Mouse (Mus musculus): ENCODE data around the gene Snx25. TPM values are rescaled to one million over a fixed set of nuclear protein-coding genes. Genes with fewer than 3 reads are reported as not detected.
"Not testable (repeated sequence)": the region's sequence is repeated elsewhere in the genome, so short reads cannot be mapped to it uniquely, and the experiment has no call there.

The Snx25 gene
- polyA plus RNA-seq, 1 experiment, result 14.3 TPM

- Histone ChIP-seq H3K27ac (replicated peaks; ENCODE audit: low read depth, low read length) (no peak overlapping the region), H3K4me3 (ENCODE audit: insufficient read depth, low read depth, low read length) (no peak overlapping the region), H3K4me1 (ENCODE audit: control insufficient read depth, insufficient read depth, insufficient read length, low read length) (peaks cover 17% of the 10 kb centered on the region; the same call in 1 of the 2 replicates)
Measured at GRCm38 (mm10) chr8:46143924-46144323, 8.0 kb downstream of the Snx25 start.

GRCm38 (mm10) chr8:46143470-46143869 lies 8.5 kb downstream of the Snx25 start:
- H3K4me3 ChIP-seq (ENCODE audit: insufficient read depth, low read depth, low read length), result no peak overlapping the region
- peaks cover 15% of the 10 kb centered on the region; the same call in 1 of the 2 replicates for H3K4me1 ChIP-seq (ENCODE audit: control insufficient read depth, insufficient read depth, insufficient read length, low read length)
- no peak overlapping the region for H3K27ac ChIP-seq (replicated peaks; ENCODE audit: low read depth, low read length)

DNA sequence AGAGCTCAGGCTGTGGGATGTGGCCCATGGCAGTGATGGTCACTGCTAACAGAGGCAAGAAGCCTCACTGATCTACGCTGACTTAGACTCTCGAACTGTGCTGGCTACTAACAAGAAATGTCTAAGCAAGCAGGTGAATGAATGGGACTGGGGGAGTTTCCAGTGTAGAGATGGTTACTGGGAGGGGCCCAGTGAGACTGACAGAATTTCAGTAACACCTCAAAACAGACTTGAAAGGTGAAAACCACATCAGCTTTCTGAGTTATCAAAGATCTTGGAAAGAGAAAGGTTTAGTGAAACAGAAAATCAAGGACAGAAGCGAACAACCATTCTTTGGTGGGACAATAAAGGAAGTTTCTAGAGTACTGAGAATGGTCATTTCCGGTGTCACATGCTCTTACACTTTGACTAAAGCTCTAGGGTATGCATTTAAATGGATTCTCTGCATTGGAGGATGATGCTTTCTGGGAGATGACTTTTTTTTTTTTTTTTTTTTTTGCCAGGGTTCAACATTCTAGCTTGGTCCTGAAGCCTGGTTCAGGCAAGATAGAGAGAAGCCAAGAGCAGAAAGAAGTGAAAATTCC lies 9.4 kb downstream of the Snx25 start:
- Histone ChIP-seq H3K4me3 (ENCODE audit: insufficient read depth, low read depth, low read length) (no peak overlapping the region), H3K4me1 (ENCODE audit: control insufficient read depth, insufficient read depth, insufficient read length, low read length) (peaks cover 17% of the 10 kb centered on the region; the same call in 1 of the 2 replicates), H3K27ac (replicated peaks; ENCODE audit: low read depth, low read length) (no peak overlapping the region)

GRCm38 (mm10) chr8:46141688-46142087 lies 10.3 kb downstream of the Snx25 start:
- no peak overlapping the region for H3K4me3 ChIP-seq (ENCODE audit: insufficient read depth, low read depth, low read length)
- H3K4me1 ChIP-seq (ENCODE audit: control insufficient read depth, insufficient read depth, insufficient read length, low read length), result peaks cover 17% of the 10 kb centered on the region; the same call in 1 of the 2 replicates
- H3K27ac ChIP-seq (replicated peaks; ENCODE audit: low read depth, low read length), result no peak overlapping the region

GRCm38 (mm10) chr8:46140376-46141120 lies 11.4 kb downstream of the Snx25 start:
- Histone ChIP-seq H3K4me3 (ENCODE audit: insufficient read depth, low read depth, low read length) (no peak overlapping the region), H3K4me1 (ENCODE audit: control insufficient read depth, insufficient read depth, insufficient read length, low read length) (peaks cover 14% of the 10 kb centered on the region; the same call in 1 of the 2 replicates), H3K27ac (replicated peaks; ENCODE audit: low read depth, low read length) (no peak overlapping the region)

DNA sequence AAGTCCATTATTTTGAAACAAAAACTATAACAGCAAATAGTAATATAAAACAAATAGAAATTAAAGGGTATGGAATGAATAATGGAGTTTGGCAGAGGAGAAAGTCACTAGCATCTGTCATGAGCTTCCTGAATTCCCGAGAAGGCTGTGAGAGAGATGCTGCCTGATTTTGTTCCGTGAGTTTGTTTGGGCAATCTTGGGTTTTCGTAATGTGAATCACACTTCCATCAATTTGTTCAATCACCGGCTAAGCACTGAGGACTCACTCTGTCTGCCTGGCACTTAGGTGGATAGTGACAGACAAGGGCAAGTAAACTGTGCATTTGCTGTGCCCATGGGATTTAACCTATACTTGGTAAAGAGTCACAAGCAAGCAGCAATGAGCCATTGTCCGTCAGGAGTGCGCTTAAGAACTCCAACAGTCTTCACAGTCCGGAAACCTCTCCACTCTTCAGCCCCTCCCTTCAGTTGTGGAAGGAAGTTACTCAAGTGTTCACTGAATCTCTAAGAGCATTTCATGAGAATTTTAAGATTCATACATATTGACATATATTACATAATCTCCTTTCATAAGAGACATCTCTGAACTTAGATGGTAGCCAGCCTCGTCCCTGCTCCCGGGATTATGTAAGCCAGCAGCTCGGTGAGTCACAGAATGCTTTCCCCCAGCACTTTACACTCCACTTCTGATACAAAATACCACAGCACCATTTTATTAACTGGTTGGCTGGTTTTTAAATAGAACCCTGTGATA lies 13.9 kb downstream of the Snx25 start:
- Histone ChIP-seq H3K4me1 (ENCODE audit: control insufficient read depth, insufficient read depth, insufficient read length, low read length) (peaks cover 3% of the 10 kb centered on the region; the same call in 1 of the 2 replicates), H3K27ac (replicated peaks; ENCODE audit: low read depth, low read length) (no peak overlapping the region), H3K4me3 (ENCODE audit: insufficient read depth, low read depth, low read length) (no peak overlapping the region)

DNA sequence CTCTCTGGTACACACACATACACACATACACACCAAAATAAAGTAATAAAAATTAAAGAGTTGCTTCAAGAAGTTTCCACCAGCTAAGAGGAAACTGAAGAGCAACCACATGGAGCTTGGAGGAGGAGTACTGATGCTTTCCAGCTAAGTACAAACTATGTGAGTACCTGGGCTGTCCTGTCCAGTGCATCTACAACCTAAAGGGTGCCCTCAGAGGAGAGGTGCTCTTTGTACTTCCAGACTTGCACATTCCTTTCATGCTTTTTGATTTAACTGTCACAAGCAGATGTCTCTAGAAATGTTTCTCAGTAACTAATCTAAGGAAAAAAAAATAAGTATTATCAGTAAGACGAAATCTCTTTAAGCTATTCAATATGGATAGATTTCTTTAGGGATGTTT lies 14.6 kb downstream of the Snx25 start:
- H3K4me1 ChIP-seq (ENCODE audit: control insufficient read depth, insufficient read depth, insufficient read length, low read length), result peaks cover 2% of the 10 kb centered on the region; the same call in 1 of the 2 replicates
- no peak overlapping the region for H3K27ac ChIP-seq (replicated peaks; ENCODE audit: low read depth, low read length)
- no peak overlapping the region for H3K4me3 ChIP-seq (ENCODE audit: insufficient read depth, low read depth, low read length)

DNA sequence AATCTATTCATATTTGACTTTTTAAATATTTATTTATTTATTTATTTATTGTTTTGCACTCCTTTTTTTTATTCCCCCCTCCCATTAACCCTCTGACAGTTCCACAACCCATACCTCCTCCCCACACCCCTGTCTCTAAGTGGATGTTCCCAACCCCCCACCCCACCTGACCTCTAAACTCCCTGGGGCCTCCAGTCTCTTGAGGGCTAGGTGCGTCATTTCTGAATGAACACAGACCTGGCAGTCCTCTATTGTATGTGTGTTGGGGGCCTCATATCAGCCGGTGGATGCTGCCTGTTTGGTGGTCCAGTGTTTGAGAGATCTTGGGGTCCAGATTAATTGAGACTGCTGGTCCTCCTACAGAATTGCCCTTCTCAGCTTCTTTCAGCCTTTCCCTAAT lies 16.4 kb downstream of the Snx25 start:
- H3K4me1 ChIP-seq (ENCODE audit: control insufficient read depth, insufficient read depth, insufficient read length, low read length); H3K27ac ChIP-seq (replicated peaks; ENCODE audit: low read depth, low read length); H3K4me3 ChIP-seq (ENCODE audit: insufficient read depth, low read depth, low read length): not testable (repeated sequence)

DNA sequence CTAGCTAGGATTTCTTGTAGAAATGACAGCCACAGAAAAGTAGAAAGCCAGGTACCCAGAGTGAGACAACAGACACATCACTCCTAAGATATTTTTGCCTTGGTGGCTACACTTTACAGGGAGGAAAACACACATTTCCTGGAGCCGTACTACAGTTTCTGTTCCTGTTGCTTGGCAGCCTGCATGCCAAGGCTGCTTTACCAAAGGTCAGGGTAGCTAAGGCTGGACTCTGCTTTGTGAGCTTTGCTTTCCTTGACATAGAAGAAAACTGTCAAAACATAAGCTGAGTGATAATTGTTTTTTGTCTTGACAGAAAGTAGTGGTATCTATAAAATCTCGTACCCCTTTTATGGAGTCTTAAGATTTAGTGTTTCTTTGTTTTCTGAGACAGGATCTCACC lies 21.5 kb downstream of the Snx25 start:
- no peak overlapping the region for H3K4me3 ChIP-seq (ENCODE audit: insufficient read depth, low read depth, low read length)
- H3K27ac ChIP-seq (replicated peaks; ENCODE audit: low read depth, low read length), result no peak overlapping the region
- no peaks in the 10 kb centered on the region for H3K4me1 ChIP-seq (ENCODE audit: control insufficient read depth, insufficient read depth, insufficient read length, low read length)

DNA sequence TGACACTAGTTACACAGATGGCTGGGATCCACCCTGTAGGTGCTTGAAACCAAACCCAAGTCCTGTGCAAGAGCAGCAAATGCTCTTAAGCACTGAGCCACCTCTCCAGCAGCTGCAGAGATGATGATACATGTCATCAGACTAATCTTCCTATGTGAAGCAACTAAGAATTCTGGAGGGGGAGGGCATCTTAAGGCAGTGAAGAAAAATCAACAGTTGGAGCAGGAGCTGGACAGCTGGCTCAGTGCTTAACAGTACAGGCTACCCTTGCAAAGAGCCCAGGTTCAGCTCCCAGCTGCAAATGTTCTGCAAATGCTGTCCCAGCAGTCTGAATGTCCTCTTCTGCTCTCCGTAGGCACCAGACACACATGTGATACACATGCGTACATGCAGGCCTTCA lies 29.5 kb downstream of the Snx25 start:
- no peak overlapping the region for H3K27ac ChIP-seq (replicated peaks; ENCODE audit: low read depth, low read length)

DNA sequence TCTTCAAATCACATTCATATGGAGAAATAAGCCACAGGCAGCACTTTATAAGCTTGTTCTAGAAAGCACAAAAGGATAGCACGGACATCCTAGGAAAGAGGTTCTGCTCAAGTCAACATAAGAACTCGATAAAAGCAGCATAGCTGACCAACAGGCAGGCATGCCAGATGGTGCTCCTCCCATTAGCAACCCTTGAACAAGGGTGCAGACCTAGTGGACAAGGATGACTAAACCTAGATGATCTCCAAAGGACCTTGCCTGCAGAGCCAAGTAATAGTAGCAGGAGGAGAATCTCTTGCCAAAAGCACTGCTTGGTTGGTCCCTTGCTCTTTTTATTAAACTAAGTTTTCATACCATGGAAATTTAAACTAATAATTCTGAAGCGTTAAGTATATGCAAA lies 32.8 kb downstream of the Snx25 start:
- no peak overlapping the region for H3K27ac ChIP-seq (replicated peaks; ENCODE audit: low read depth, low read length)
- H3K4me3 ChIP-seq (ENCODE audit: insufficient read depth, low read depth, low read length), result no peak overlapping the region
- H3K4me1 ChIP-seq (ENCODE audit: control insufficient read depth, insufficient read depth, insufficient read length, low read length), result 0 out of 2 replicates have a peak, but pooled peaks cover 4% of the 10 kb centered on the region

More for the DNA sequence above, 29.5 kb downstream of the Snx25 start:
- Histone ChIP-seq H3K4me1 (ENCODE audit: control insufficient read depth, insufficient read depth, insufficient read length, low read length) (0 out of 2 replicates have a peak, but pooled peaks cover 4% of the 10 kb centered on the region), H3K4me3 (ENCODE audit: insufficient read depth, low read depth, low read length) (no peak overlapping the region)

- no peak overlapping the region for H3K27ac ChIP-seq (replicated peaks; ENCODE audit: low read depth, low read length)
- H3K4me1 ChIP-seq (ENCODE audit: control insufficient read depth, insufficient read depth, insufficient read length, low read length), result no peaks in the 10 kb centered on the region
Measured at GRCm38 (mm10) chr8:46117172-46117571, 34.8 kb downstream of the Snx25 start.

DNA sequence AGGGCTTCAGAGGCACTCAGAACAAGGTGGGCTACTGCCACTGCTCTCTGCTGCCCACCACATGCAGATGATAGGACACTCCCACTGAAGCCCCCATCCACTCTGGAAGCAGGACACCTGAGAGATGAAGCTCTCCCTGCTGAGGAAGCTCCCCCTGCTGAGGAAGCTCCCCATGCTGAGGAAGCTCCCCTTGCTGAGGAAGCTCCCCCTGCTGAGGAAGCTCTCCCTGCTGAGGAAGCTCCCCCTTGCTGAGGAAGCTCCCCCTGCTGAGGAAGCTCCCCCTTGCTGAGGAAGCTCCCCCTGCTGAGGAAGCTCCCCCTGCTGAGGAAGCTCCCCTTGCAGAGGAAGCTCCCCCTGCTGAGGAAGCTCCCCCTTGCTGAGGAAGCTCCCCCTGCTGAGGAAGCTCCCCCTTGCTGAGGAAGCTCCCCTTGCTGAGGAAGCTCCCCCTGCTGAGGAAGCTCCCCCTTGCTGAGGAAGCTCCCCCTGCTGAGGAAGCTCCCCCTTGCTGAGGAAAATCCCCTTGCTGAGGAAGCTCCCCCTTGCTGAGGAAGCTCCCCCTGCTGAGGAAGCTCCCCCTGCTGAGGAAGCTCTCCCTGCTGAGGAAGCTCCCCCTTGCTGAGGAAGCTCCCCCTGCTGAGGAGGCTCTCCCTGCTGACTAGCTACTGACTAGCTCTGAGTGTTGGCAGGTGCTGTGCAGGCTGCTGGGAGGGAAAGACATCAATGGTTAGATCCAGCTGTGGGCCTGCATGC lies 38.4 kb downstream of the Snx25 start:
- not testable (repeated sequence) for H3K4me3 ChIP-seq (ENCODE audit: insufficient read depth, low read depth, low read length); H3K27ac ChIP-seq (replicated peaks; ENCODE audit: low read depth, low read length); H3K4me1 ChIP-seq (ENCODE audit: control insufficient read depth, insufficient read depth, insufficient read length, low read length)

More at GRCm38 (mm10) chr8:46117172-46117571, 34.8 kb downstream of the Snx25 start:
- H3K4me3 ChIP-seq (ENCODE audit: insufficient read depth, low read depth, low read length), result no peak overlapping the region

GRCm38 (mm10) chr8:46107690-46108089 lies 44.3 kb downstream of the Snx25 start:
- no peak overlapping the region for H3K4me3 ChIP-seq (ENCODE audit: insufficient read depth, low read depth, low read length)
- no peaks in the 10 kb centered on the region for H3K4me1 ChIP-seq (ENCODE audit: control insufficient read depth, insufficient read depth, insufficient read length, low read length)
- no peak overlapping the region for H3K27ac ChIP-seq (replicated peaks; ENCODE audit: low read depth, low read length)

DNA sequence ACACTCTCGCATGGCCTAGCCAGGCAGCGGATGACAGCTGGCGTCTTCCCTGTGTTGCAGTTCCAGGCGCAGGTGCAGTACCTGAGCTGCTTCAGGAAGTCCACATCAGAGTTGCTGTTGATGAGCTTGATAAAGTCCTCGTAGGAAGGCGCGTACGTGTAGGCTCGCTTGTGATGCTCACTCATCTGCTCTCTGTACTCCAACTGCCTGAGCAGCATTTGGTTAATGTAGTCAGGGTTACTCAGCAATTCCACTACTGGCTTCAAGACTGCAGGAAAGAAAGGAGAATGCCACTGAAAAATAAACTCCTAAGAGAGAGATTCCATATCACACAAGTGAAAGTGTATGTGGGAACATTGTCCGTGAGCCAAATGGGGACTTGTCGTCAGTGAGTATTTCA lies 48.5 kb downstream of the Snx25 start:
- Histone ChIP-seq H3K27ac (replicated peaks; ENCODE audit: low read depth, low read length) (no peak overlapping the region), H3K4me1 (ENCODE audit: control insufficient read depth, insufficient read depth, insufficient read length, low read length) (no peaks in the 10 kb centered on the region), H3K4me3 (ENCODE audit: insufficient read depth, low read depth, low read length) (no peak overlapping the region)
